In genomic region chr9:75308621-75309020, GRCm38 (mm10) we compare ENCODE assay signal across 44 mouse cellular contexts. TPM values are rescaled to one million over a fixed set of nuclear protein-coding genes. Genes with fewer than 3 reads are reported as not detected.
"Had no signal": no experiment of that assay in that cellular context is flagged by ENCODE, and none has a peak within 500 bp of the region (broad histone marks: within the 10 kb centered on the region; RNA-seq: fewer than 3 reads in every experiment).

No protein-coding gene starts in this region.

- DNase-seq: heart, postnatal 10 days; heart, postnatal 14 days; heart, postnatal 36 days; heart, postnatal 4 days; kidney, adult 11 months; kidney, adult 18-20 months; kidney, adult 2 months; kidney, adult 8-10 months; kidney, adult 9 months; kidney, postnatal 10 days; kidney, postnatal 14 days; kidney, postnatal 25 days; kidney, postnatal 36 days; kidney, postnatal 4 days; layer of hippocampus, adult 9-11 months; layer of hippocampus, postnatal 36 days had no signal

- H3K27me3 ChIP-seq: heart, embryonic 12.5 days; heart, embryonic 13.5 days; heart, embryonic 15.5 days; hindbrain, embryonic 12.5 days; hindbrain, embryonic 13.5 days; hindbrain, embryonic 15.5 days; intestine, embryonic 15.5 days; kidney, embryonic 15.5 days had no signal

- ATAC-seq: hindbrain, embryonic 16.5 days; hindbrain, postnatal 0 days; inflammation-experienced regulatory T-cells, adult 6 months; intestine, embryonic 15.5 days; intestine, embryonic 16.5 days; intestine, postnatal 0 days had no signal

- H3K27ac ChIP-seq: heart, embryonic 10.5 days; heart, embryonic 13.5 days; heart, embryonic 15.5 days; hindbrain, embryonic 10.5 days; hindbrain, embryonic 12.5 days; hindbrain, embryonic 13.5 days; hindbrain, embryonic 14.5 days; hindbrain, embryonic 15.5 days; hindbrain, postnatal 0 days; intestine, embryonic 15.5 days; kidney, embryonic 15.5 days; kidney, postnatal 0 days; layer of hippocampus, adult 2 months; left cerebral cortex, adult 2 months had no signal

- H3K4me3 ChIP-seq: heart, embryonic 10.5 days; heart, embryonic 12.5 days; heart, embryonic 13.5 days; heart, embryonic 15.5 days; hindbrain, embryonic 10.5 days; hindbrain, embryonic 12.5 days; hindbrain, embryonic 13.5 days; hindbrain, embryonic 15.5 days; intestine, embryonic 15.5 days; kidney, embryonic 15.5 days; layer of hippocampus, adult 2 months; left cerebral cortex, adult 2 months had no signal

RNA-seq across cellular contexts. Expression of gene Bcl2l10, which starts 38.9 kb away (rescaled TPM):
- polyA plus RNA-seq: heart, embryonic 10.5 days; heart, embryonic 11.5 days; heart, embryonic 12.5 days; heart, embryonic 13.5 days; heart, embryonic 14.5 days; heart, embryonic 15.5 days; heart, embryonic 16.5 days; heart, postnatal 0 days; hindbrain, embryonic 10.5 days; hindbrain, embryonic 11.5 days; hindbrain, embryonic 12.5 days; hindbrain, embryonic 13.5 days; hindbrain, embryonic 14.5 days; hindbrain, embryonic 15.5 days; hindbrain, embryonic 16.5 days; hindbrain, postnatal 0 days; inflammation-experienced regulatory T-cells, adult 6 months; intestine, embryonic 14.5 days; intestine, embryonic 15.5 days; intestine, embryonic 16.5 days; intestine, postnatal 0 days; kidney, embryonic 14.5 days; kidney, embryonic 15.5 days; kidney, embryonic 16.5 days; kidney, postnatal 0 days; large intestine, adult 2 months had no signal
